Mouse (Mus musculus) CD4-positive, CD25-positive, alpha-beta regulatory T cell, adult 9 weeks (primary cell): ENCODE results near the gene Ubr4. TPM values are rescaled to one million over a fixed set of nuclear protein-coding genes. Genes with fewer than 3 reads are reported as not detected.

Experiments
- polyA plus RNA-seq: library from polyadenylated mRNA; unstranded; fragments of 100-300 nt; shearing (Covaris generic); gene quantifications from one replicate; pipeline ENCODE4 v1.2.1, GENCODE M21; 2017

Ubr4 gene
- polyA plus RNA-seq = 52.8 TPM

GRCm38 (mm10) chr4:139351931-139352711 is at the start of gene Ubr4, which contains the start of the genes Mrto4 and Emc1:
TSS of gene Ubr4 (plus strand) at chr4:139352609.
TSS of gene Mrto4 (minus strand) at chr4:139352576.
TSS of gene Emc1 (plus strand) at chr4:139352587.

GRCm38 (mm10) chr4:139310171-139310898 is 42.1 kb upstream of the Ubr4 start, which contains the start of the genes Pqlc2 and Akr7a5:
TSS of gene Pqlc2 (minus strand) at chr4:139310708.
TSS of gene Akr7a5 (plus strand) at chr4:139310744.

GRCm38 (mm10) chr4:139530248-139530647 is 177.8 kb downstream of the Ubr4 start, which contains the start of gene Iffo2:
TSS of gene Iffo2 (plus strand) at chr4:139530548.

Other genes with a start within 250 kb of the Ubr4 start
- 438 TPM for gene Minos1, start 221.5 kb upstream of the Ubr4 start, polyA plus RNA-seq
- gene Capzb, start 159.7 kb upstream of the Ubr4 start, polyA plus RNA-seq = 710 TPM
- gene Pqlc2, start 41.9 kb upstream of the Ubr4 start, polyA plus RNA-seq = 12.6 TPM
- 7.7 TPM for gene Akr7a5, start 41.9 kb upstream of the Ubr4 start, polyA plus RNA-seq
- gene Mrto4, start within 50 bp of the Ubr4 start, polyA plus RNA-seq = 95.7 TPM
- gene Emc1, start within 50 bp of the Ubr4 start, polyA plus RNA-seq = 67.7 TPM
- 1.8 TPM for gene Iffo2, start 177.9 kb downstream of the Ubr4 start, polyA plus RNA-seq